Mouse (Mus musculus): ENCODE data around the gene Aurkaip1.

Gene Aurkaip1

GRCm38 (mm10) chr4:155851951-155852411, 20.9 kb downstream of the Aurkaip1 start:
- no peak for DNase-seq (ENCODE audit: low read depth, low spot score)

GRCm38 (mm10) chr4:155853421-155853820, 22.3 kb downstream of the Aurkaip1 start:
- no peak for DNase-seq (ENCODE audit: low read depth, low spot score)

- no peak for DNase-seq (ENCODE audit: low read depth, low spot score)
Observed at GRCm38 (mm10) chr4:155854991-155855390, 23.9 kb downstream of the Aurkaip1 start.

GRCm38 (mm10) chr4:155856071-155856470, 25.0 kb downstream of the Aurkaip1 start:
- DNase-seq (ENCODE audit: low read depth, low spot score): no peak

- DNase-seq (ENCODE audit: low read depth, low spot score): no peak
Observed at GRCm38 (mm10) chr4:155856881-155857280, 25.8 kb downstream of the Aurkaip1 start.

GRCm38 (mm10) chr4:155859318-155859717, 28.2 kb downstream of the Aurkaip1 start:
- no peak for DNase-seq (ENCODE audit: low read depth, low spot score)

- DNase-seq (ENCODE audit: low read depth, low spot score): no peak
Observed at GRCm38 (mm10) chr4:155861787-155862186, 30.7 kb downstream of the Aurkaip1 start.

- DNase-seq (ENCODE audit: low read depth, low spot score): no peak
Observed at GRCm38 (mm10) chr4:155863001-155863400, 31.9 kb downstream of the Aurkaip1 start, which contains the start of gene Tas1r3. Gene Tas1r3, minus strand, starts transcription at chr4:155863362.

- no peak for DNase-seq (ENCODE audit: low read depth, low spot score)
Observed at GRCm38 (mm10) chr4:155868614-155869298, 37.7 kb downstream of the Aurkaip1 start.

- DNase-seq (ENCODE audit: low read depth, low spot score): peak; percentile 92
Observed at GRCm38 (mm10) chr4:155869317-155870033, 38.4 kb downstream of the Aurkaip1 start, which contains the start of the genes Cptp and Ints11. Gene Cptp, minus strand, starts transcription at chr4:155869440. Gene Ints11, plus strand, starts transcription at chr4:155869546.

GRCm38 (mm10) chr4:155871404-155871803, 40.3 kb downstream of the Aurkaip1 start:
- DNase-seq (ENCODE audit: low read depth, low spot score): no peak
